Mouse (Mus musculus): Measurements from ENCODE around the gene Tec. TPM values are rescaled to one million over a fixed set of nuclear protein-coding genes. Genes with fewer than 3 reads are reported as not detected.

The Tec gene
- polyA plus RNA-seq, 1 experiment from 2014 or later = 10.0 TPM

GRCm38 (mm10) chr5:72815361-72815760 lies 52.9 kb downstream of the Tec start:
- Histone ChIP-seq H3K9ac (no peak overlapping the region), H3K36me3 (no peaks in the 10 kb centered on the region), H3K9me3 (0 out of 2 replicates have a peak, but pooled peaks cover under 1% of the 10 kb centered on the region), H3K4me3 (no peak overlapping the region), H3K27ac (replicated peaks) (no peak overlapping the region), H3K27me3 (no peaks in the 10 kb centered on the region), H3K4me1 (replicated peaks) (peaks cover 23% of the 10 kb centered on the region), H3K4me2 (no peak overlapping the region)
- WGBS = 91% methylated on average over 6 of the region's 6 CpGs
- no peak for ATAC-seq (ENCODE audit: low read depth)

- Histone ChIP-seq H3K4me3 (no peak overlapping the region), H3K4me1 (replicated peaks) (peaks cover 29% of the 10 kb centered on the region), H3K36me3 (no peaks in the 10 kb centered on the region), H3K9ac (no peak overlapping the region), H3K4me2 (no peak overlapping the region), H3K27ac (replicated peaks) (no peak overlapping the region), H3K9me3 (0 out of 2 replicates have a peak, but pooled peaks cover 4% of the 10 kb centered on the region), H3K27me3 (no peaks in the 10 kb centered on the region)
- no peak for ATAC-seq (ENCODE audit: low read depth)
- WGBS = 85% methylated on average over 5 of the region's 5 CpGs
Observed at GRCm38 (mm10) chr5:72814072-72814471, 54.2 kb downstream of the Tec start.

GRCm38 (mm10) chr5:72812908-72813307 lies 55.4 kb downstream of the Tec start:
- ATAC-seq (ENCODE audit: low read depth) = no peak
- Histone ChIP-seq H3K4me1 (replicated peaks) (peaks cover 41% of the 10 kb centered on the region), H3K27ac (replicated peaks) (0 out of 2 replicates have a peak overlapping the region, but pooled peaks have one; percentile 5), H3K9me3 (0 out of 2 replicates have a peak, but pooled peaks cover 4% of the 10 kb centered on the region), H3K9ac (no peak overlapping the region), H3K27me3 (no peaks in the 10 kb centered on the region), H3K4me2 (no peak overlapping the region), H3K4me3 (no peak overlapping the region), H3K36me3 (no peaks in the 10 kb centered on the region)
- WGBS = 71% methylated on average over 5 of the region's 5 CpGs

GRCm38 (mm10) chr5:72812328-72812727 lies 56.0 kb downstream of the Tec start:
- Histone ChIP-seq H3K27me3 (no peaks in the 10 kb centered on the region), H3K9me3 (0 out of 2 replicates have a peak, but pooled peaks cover 4% of the 10 kb centered on the region), H3K4me2 (no peak overlapping the region), H3K4me1 (replicated peaks) (peaks cover 36% of the 10 kb centered on the region), H3K9ac (no peak overlapping the region), H3K36me3 (no peaks in the 10 kb centered on the region), H3K27ac (replicated peaks) (no peak overlapping the region), H3K4me3 (no peak overlapping the region)
- ATAC-seq (ENCODE audit: low read depth) = no peak
- WGBS = 86% methylated on average over 3 of the region's 3 CpGs

- H3K4me1 ChIP-seq (replicated peaks) = peaks cover 28% of the 10 kb centered on the region
- no peaks in the 10 kb centered on the region for H3K27me3 ChIP-seq
- H3K9ac ChIP-seq = no peak overlapping the region
- H3K27ac ChIP-seq (replicated peaks) = no peak overlapping the region
- 0 out of 2 replicates have a peak, but pooled peaks cover 4% of the 10 kb centered on the region for H3K9me3 ChIP-seq
- H3K36me3 ChIP-seq = no peaks in the 10 kb centered on the region
- no peak for ATAC-seq (ENCODE audit: low read depth)
- 66% methylated on average over 3 of the region's 3 CpGs for WGBS
- H3K4me2 ChIP-seq = no peak overlapping the region
- no peak overlapping the region for H3K4me3 ChIP-seq
Observed at GRCm38 (mm10) chr5:72811397-72811796, 56.9 kb downstream of the Tec start.

GRCm38 (mm10) chr5:72810990-72811389 lies 57.3 kb downstream of the Tec start:
- no peak overlapping the region for H3K9ac ChIP-seq
- no peaks in the 10 kb centered on the region for H3K27me3 ChIP-seq
- no peak overlapping the region for H3K4me3 ChIP-seq
- H3K36me3 ChIP-seq = no peaks in the 10 kb centered on the region
- peaks cover 24% of the 10 kb centered on the region for H3K4me1 ChIP-seq (replicated peaks)
- 0 out of 2 replicates have a peak, but pooled peaks cover 4% of the 10 kb centered on the region for H3K9me3 ChIP-seq
- H3K27ac ChIP-seq (replicated peaks) = no peak overlapping the region
- no peak overlapping the region for H3K4me2 ChIP-seq
- no peak for ATAC-seq (ENCODE audit: low read depth)
- 81% methylated on average over 8 of the region's 8 CpGs for WGBS

- Histone ChIP-seq H3K4me1 (replicated peaks) (peaks cover 23% of the 10 kb centered on the region; the same call in 1 of the 2 replicates), H3K4me2 (no peak overlapping the region), H3K9ac (no peak overlapping the region), H3K4me3 (no peak overlapping the region), H3K9me3 (0 out of 2 replicates have a peak, but pooled peaks cover 4% of the 10 kb centered on the region), H3K36me3 (no peaks in the 10 kb centered on the region), H3K27me3 (no peaks in the 10 kb centered on the region), H3K27ac (replicated peaks) (0 out of 2 replicates have a peak overlapping the region, but pooled peaks have one; percentile 46)
- 67% methylated on average over 2 of the region's 2 CpGs for WGBS
- peak; percentile 67; the same call in 1 of the 2 replicates for ATAC-seq (ENCODE audit: low read depth)
Observed at GRCm38 (mm10) chr5:72809480-72809879, 58.8 kb downstream of the Tec start.

GRCm38 (mm10) chr5:72808456-72809111 lies 59.7 kb downstream of the Tec start:
- no peak for ATAC-seq (ENCODE audit: low read depth)
- H3K9ac ChIP-seq = no peak overlapping the region
- 0 out of 2 replicates have a peak, but pooled peaks cover 4% of the 10 kb centered on the region for H3K9me3 ChIP-seq
- peak overlapping the region; percentile 46; the same call in 1 of the 2 replicates for H3K27ac ChIP-seq (replicated peaks)
- peaks cover 23% of the 10 kb centered on the region; the same call in 1 of the 2 replicates for H3K4me1 ChIP-seq (replicated peaks)
- no peaks in the 10 kb centered on the region for H3K36me3 ChIP-seq
- H3K4me3 ChIP-seq = no peak overlapping the region
- H3K27me3 ChIP-seq = no peaks in the 10 kb centered on the region
- no peak overlapping the region for H3K4me2 ChIP-seq
- 64% methylated on average over 14 of the region's 14 CpGs for WGBS

- ATAC-seq (ENCODE audit: low read depth) = no peak
- H3K27ac ChIP-seq (replicated peaks) = no peak overlapping the region
- no peak overlapping the region for H3K4me2 ChIP-seq
- no peaks in the 10 kb centered on the region for H3K36me3 ChIP-seq
- 80% methylated on average over 5 of the region's 5 CpGs for WGBS
- no peak overlapping the region for H3K9ac ChIP-seq
- no peak overlapping the region for H3K4me3 ChIP-seq
- H3K27me3 ChIP-seq = no peaks in the 10 kb centered on the region
- H3K4me1 ChIP-seq (replicated peaks) = no peaks in the 10 kb centered on the region
- no peaks in the 10 kb centered on the region for H3K9me3 ChIP-seq
Observed at GRCm38 (mm10) chr5:72802851-72803250, 65.4 kb downstream of the Tec start.

GRCm38 (mm10) chr5:72798563-72798962 lies 69.7 kb downstream of the Tec start:
- no peaks in the 10 kb centered on the region; the same call in 1 of the 2 replicates for H3K4me1 ChIP-seq (replicated peaks)
- no peak overlapping the region for H3K4me3 ChIP-seq
- WGBS = 76% methylated on average over 4 of the region's 4 CpGs
- no peak for ATAC-seq (ENCODE audit: low read depth)
- no peaks in the 10 kb centered on the region for H3K27me3 ChIP-seq
- no peak overlapping the region for H3K9ac ChIP-seq
- H3K9me3 ChIP-seq = no peaks in the 10 kb centered on the region
- H3K27ac ChIP-seq (replicated peaks) = no peak overlapping the region
- no peaks in the 10 kb centered on the region for H3K36me3 ChIP-seq
- H3K4me2 ChIP-seq = no peak overlapping the region

GRCm38 (mm10) chr5:72796186-72796613 lies 72.1 kb downstream of the Tec start:
- no peak for ATAC-seq (ENCODE audit: low read depth)
- WGBS = 76% methylated on average over 14 of the region's 14 CpGs
- Histone ChIP-seq H3K27me3 (no peaks in the 10 kb centered on the region; the same call in 1 of the 2 replicates), H3K9me3 (no peaks in the 10 kb centered on the region), H3K4me3 (no peak overlapping the region), H3K9ac (no peak overlapping the region), H3K4me2 (0 out of 2 replicates have a peak overlapping the region, but pooled peaks have one; percentile 18), H3K4me1 (replicated peaks) (peaks cover 3% of the 10 kb centered on the region; the same call in 1 of the 2 replicates), H3K36me3 (no peaks in the 10 kb centered on the region), H3K27ac (replicated peaks) (0 out of 2 replicates have a peak overlapping the region, but pooled peaks have one; percentile 28)

GRCm38 (mm10) chr5:72793309-72793850 lies 74.9 kb downstream of the Tec start:
- no peak for ATAC-seq (ENCODE audit: low read depth)
- WGBS = 81% methylated on average over 3 of the region's 3 CpGs

More at GRCm38 (mm10) chr5:72793309-72793850, 74.9 kb downstream of the Tec start:
- Histone ChIP-seq H3K4me3 (no peak overlapping the region), H3K27me3 (no peaks in the 10 kb centered on the region; the same call in 1 of the 2 replicates), H3K36me3 (no peaks in the 10 kb centered on the region), H3K4me1 (replicated peaks) (peaks cover 3% of the 10 kb centered on the region; the same call in 1 of the 2 replicates), H3K27ac (replicated peaks) (no peak overlapping the region), H3K9me3 (no peaks in the 10 kb centered on the region), H3K9ac (no peak overlapping the region), H3K4me2 (no peak overlapping the region)
